Mouse (Mus musculus) CH12.LX (cell line): Measurements from ENCODE around the gene Calcrl.

ENCODE experiments used
- CHD2 ChIP-seq: IDR thresholded peaks from 2 replicates; pipeline ENCODE4 v1.6.1; 2011; ENCODE audit warnings: low read length, improper control_type of control experiment
- CTCF ChIP-seq, 2 experiments: IDR thresholded peaks in 1 of 2; conservative IDR thresholded peaks in 1 of 2; 2 replicates each; pipeline ENCODE4 v1.5.1; 2011 to 2012; ENCODE audit warnings: low read depth in 2 of 2, low read length in 2 of 2, improper control_type of control experiment in 1 of 2, inconsistent platforms in 1 of 2, mild to moderate bottlenecking in 1 of 2, moderate library complexity in 1 of 2
- EP300 ChIP-seq: IDR thresholded peaks from 2 replicates; pipeline ENCODE4 v1.6.1; 2011; ENCODE audit warnings: low read length, improper control_type of control experiment
- MAFK ChIP-seq: IDR thresholded peaks from 2 replicates; pipeline ENCODE4 v1.6.1; 2011; ENCODE audit warnings: low read length, improper control_type of control experiment; ENCODE audit not compliant: insufficient replicate concordance
- MAZ ChIP-seq: IDR thresholded peaks from 2 replicates; pipeline ENCODE4 v1.6.1; 2012; ENCODE audit warnings: low read depth, mild to moderate bottlenecking, inconsistent platforms, low read length, improper control_type of control experiment, moderate library complexity
- POLR2A ChIP-seq: IDR thresholded peaks from 2 replicates; pipeline ENCODE4 v1.6.1; 2011; ENCODE audit warnings: low read depth, mild to moderate bottlenecking, improper control_type of control experiment, low read length
- POLR2AphosphoS2 ChIP-seq: IDR thresholded peaks from 2 replicates; pipeline ENCODE4 v1.6.1; 2011; ENCODE audit warnings: low read depth, low read length, improper control_type of control experiment
- TCF12 ChIP-seq: IDR thresholded peaks from 2 replicates; pipeline ENCODE4 v1.6.1; 2014; ENCODE audit warnings: low read depth, mild to moderate bottlenecking, inconsistent platforms, low read length, improper control_type of control experiment
- UBTF ChIP-seq: IDR thresholded peaks from 2 replicates; pipeline ENCODE4 v1.6.1; 2012; ENCODE audit warnings: low read depth, mild to moderate bottlenecking, inconsistent platforms, low read length, improper control_type of control experiment, moderate library complexity
- USF2 ChIP-seq: conservative IDR thresholded peaks from 2 replicates; pipeline ENCODE4 v1.6.1; 2011; ENCODE audit warnings: low read depth, low read length, improper control_type of control experiment
- ZC3H11A ChIP-seq: IDR thresholded peaks from 2 replicates; pipeline ENCODE4 v1.6.1; 2012; ENCODE audit warnings: low read depth, mild to moderate bottlenecking, inconsistent platforms, low read length, improper control_type of control experiment

DNA sequence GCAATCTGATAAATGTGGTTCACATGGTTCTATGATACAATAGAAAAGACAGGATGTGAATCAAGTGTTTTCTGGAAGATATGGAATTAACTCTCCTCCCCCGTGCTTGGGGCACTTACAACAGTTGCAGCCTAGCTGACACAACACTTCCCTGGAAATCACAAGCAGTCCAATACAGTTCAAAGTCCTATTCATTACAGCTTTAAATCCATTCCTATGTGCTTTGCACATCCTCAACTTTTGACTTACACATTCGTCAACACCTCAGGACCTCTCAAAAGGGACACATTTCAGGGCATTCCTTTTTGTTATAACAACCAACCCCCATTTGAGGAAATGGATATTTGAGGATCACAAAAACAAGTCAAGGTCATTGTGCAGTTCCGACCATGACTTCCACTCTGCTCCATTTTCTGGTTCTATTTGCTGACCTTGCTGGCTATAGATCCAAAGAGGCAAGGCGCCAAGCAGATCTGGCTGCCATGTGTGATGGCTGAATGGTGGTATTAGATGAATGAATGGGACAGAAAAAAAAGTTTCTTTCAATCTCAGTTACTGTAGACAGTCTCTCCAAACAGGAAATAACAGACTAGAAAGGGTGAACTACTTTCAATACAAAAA is 108.9 kb downstream of the Calcrl start:
- no peak for TF ChIP-seq CTCF (conservative IDR thresholded peaks at IDR 0.05 in 1 of 2, IDR thresholded peaks at IDR 0.05 in 1 of 2; ENCODE audit: low read depth in 2 of 2, low read length in 2 of 2)
- TF ChIP-seq MAFK = no peak
- TF ChIP-seq POLR2A = no peak
- TF ChIP-seq POLR2AphosphoS2 = no peak
- TF ChIP-seq EP300 = no peak
- no peak for TF ChIP-seq UBTF
- TF ChIP-seq TCF12 = no peak
- TF ChIP-seq CHD2 = no peak
- no peak for TF ChIP-seq USF2
- no peak for TF ChIP-seq ZC3H11A
- no peak for TF ChIP-seq MAZ
